Mouse (Mus musculus) heart, embryonic 10.5 days (tissue): ENCODE measurements at regions not wholly inside any gene's neighbourhood (a gene's known extent, or its start where the extent isn't known, plus 50 kb on each side); places are given as distances from the start of the nearest gene placed in this dataset.
A peak's percentile ranks its signal among the peaks of the same experiment; 100 is the strongest.
"Not testable (repeated sequence)": the region's sequence is repeated elsewhere in the genome, so short reads cannot be mapped to it uniquely, and the experiment has no call there.

Experiments used
- DNase-seq: peaks from one replicate; pipeline ENCODE4 v3.0.0-alpha.2; 2017; ENCODE audit warnings: low spot score
- H3K27ac ChIP-seq: fragments of 300-500 bp; sonication (generic); 2 replicates; pipeline ENCODE4 v1.5.1; 2016; ENCODE audit warnings: mild to moderate bottlenecking
- H3K27me3 ChIP-seq: fragments of 300-500 bp; sonication (generic); 2 replicates; pipeline ENCODE4 v1.6.1; 2016; ENCODE audit warnings: mild to moderate bottlenecking; ENCODE audit not compliant: poor library complexity, insufficient read depth, severe bottlenecking
- H3K36me3 ChIP-seq: fragments of 300-500 bp; sonication (generic); 2 replicates; pipeline ENCODE4 v1.6.1; 2016; ENCODE audit warnings: mild to moderate bottlenecking, moderate library complexity
- H3K4me1 ChIP-seq: fragments of 300-500 bp; sonication (generic); 2 replicates; pipeline ENCODE4 v1.6.1; 2016; ENCODE audit warnings: mild to moderate bottlenecking
- H3K4me3 ChIP-seq: fragments of 300-500 bp; sonication (generic); 2 replicates; pipeline ENCODE4 v1.5.1; 2016; ENCODE audit warnings: mild to moderate bottlenecking, moderate library complexity
- H3K9me3 ChIP-seq: fragments of 300-500 bp; sonication (generic); 2 replicates; pipeline ENCODE4 v1.6.1; 2016; ENCODE audit warnings: mild to moderate bottlenecking, moderate library complexity
- WGBS: fragments of 180-500 bp; shearing (Covaris S2); methylation state at CpG from one replicate; pipeline ENCODE4 v1.1.7; 2016; 5-methylcytosine and 5-hydroxymethylcytosine counted together

GRCm38 (mm10) chr10:119087071-119087665, 152.7 kb downstream of the Cand1 start:
- H3K4me1 ChIP-seq: peaks cover 11% of the 10 kb centered on the region
- no peaks in the 10 kb centered on the region for H3K9me3 ChIP-seq
- H3K36me3 ChIP-seq: no peaks in the 10 kb centered on the region
- H3K27ac ChIP-seq: peak overlapping the region; percentile 62; the same call in 1 of the 2 replicates
- no peak for DNase-seq
- WGBS: 78% methylated on average over 5 of the region's 5 CpGs
- H3K4me3 ChIP-seq: no peak overlapping the region
- H3K27me3 ChIP-seq: no peaks in the 10 kb centered on the region

GRCm38 (mm10) chr10:119086450-119086849, 153.4 kb downstream of the Cand1 start:
- Histone ChIP-seq H3K4me1 (peaks cover 11% of the 10 kb centered on the region), H3K4me3 (no peak overlapping the region), H3K9me3 (no peaks in the 10 kb centered on the region), H3K27ac (peak overlapping the region; percentile 62; the same call in 1 of the 2 replicates), H3K36me3 (no peaks in the 10 kb centered on the region), H3K27me3 (no peaks in the 10 kb centered on the region)
- peak; percentile 89 for DNase-seq
- 12% methylated on average over 5 of the region's 5 CpGs for WGBS

GRCm38 (mm10) chr10:119083431-119083830, 156.4 kb downstream of the Cand1 start:
- no peak for DNase-seq
- Histone ChIP-seq H3K4me3 (no peak overlapping the region), H3K27me3 (no peaks in the 10 kb centered on the region), H3K4me1 (peaks cover 26% of the 10 kb centered on the region), H3K36me3 (no peaks in the 10 kb centered on the region), H3K27ac (no peak overlapping the region), H3K9me3 (no peaks in the 10 kb centered on the region)
- 76% methylated on average over 4 of the region's 4 CpGs for WGBS

- Histone ChIP-seq H3K27ac (no peak overlapping the region), H3K36me3 (no peaks in the 10 kb centered on the region), H3K9me3 (no peaks in the 10 kb centered on the region), H3K27me3 (no peaks in the 10 kb centered on the region), H3K4me1 (peaks cover 28% of the 10 kb centered on the region), H3K4me3 (no peak overlapping the region)
- WGBS: 85% methylated on average over 2 of the region's 2 CpGs
- DNase-seq: no peak
Measured at GRCm38 (mm10) chr10:119082861-119083260, 157.0 kb downstream of the Cand1 start.

- H3K27ac ChIP-seq, H3K36me3 ChIP-seq, H3K27me3 ChIP-seq, H3K4me3 ChIP-seq, DNase-seq, H3K9me3 ChIP-seq: not testable (repeated sequence)
- peaks cover 28% of the 10 kb centered on the region for H3K4me1 ChIP-seq
- WGBS: 67% methylated on average over 3 of the region's 3 CpGs
Measured at GRCm38 (mm10) chr10:119081766-119082165, 158.1 kb downstream of the Cand1 start.

- H3K4me1 ChIP-seq: peaks cover 40% of the 10 kb centered on the region
- H3K36me3 ChIP-seq: no peaks in the 10 kb centered on the region
- no peaks in the 10 kb centered on the region for H3K27me3 ChIP-seq
- peak overlapping the region; percentile 52 for H3K27ac ChIP-seq
- no peaks in the 10 kb centered on the region for H3K9me3 ChIP-seq
- WGBS: 26% methylated on average over 12 of the region's 12 CpGs
- no peak for DNase-seq
- no peak overlapping the region for H3K4me3 ChIP-seq
Measured at GRCm38 (mm10) chr10:119076100-119076566, 163.7 kb downstream of the Cand1 start.

- Histone ChIP-seq H3K27ac (0 out of 2 replicates have a peak overlapping the region, but pooled peaks have one; percentile 13), H3K4me1 (peaks cover 33% of the 10 kb centered on the region), H3K36me3 (no peaks in the 10 kb centered on the region), H3K4me3 (no peak overlapping the region), H3K9me3 (no peaks in the 10 kb centered on the region), H3K27me3 (no peaks in the 10 kb centered on the region)
- no peak for DNase-seq
- WGBS: 74% methylated on average over 15 of the region's 15 CpGs
Measured at GRCm38 (mm10) chr10:119074887-119075286, 165.0 kb downstream of the Cand1 start.

GRCm38 (mm10) chr10:119073991-119074390, 165.9 kb downstream of the Cand1 start:
- no peak overlapping the region for H3K4me3 ChIP-seq
- no peaks in the 10 kb centered on the region for H3K9me3 ChIP-seq
- H3K27me3 ChIP-seq: no peaks in the 10 kb centered on the region
- WGBS: 90% methylated on average over 3 of the region's 3 CpGs
- DNase-seq: peak; percentile 70
- H3K36me3 ChIP-seq: no peaks in the 10 kb centered on the region
- peaks cover 31% of the 10 kb centered on the region for H3K4me1 ChIP-seq
- H3K27ac ChIP-seq: no peak overlapping the region

- Histone ChIP-seq H3K27ac (no peak overlapping the region), H3K36me3 (no peaks in the 10 kb centered on the region), H3K9me3 (no peaks in the 10 kb centered on the region), H3K4me1 (peaks cover 8% of the 10 kb centered on the region), H3K27me3 (no peaks in the 10 kb centered on the region), H3K4me3 (no peak overlapping the region)
- 57% methylated on average over 11 of the region's 11 CpGs for WGBS
- peak; percentile 69 for DNase-seq
Measured at GRCm38 (mm10) chr10:119069410-119069809, 170.4 kb downstream of the Cand1 start.

GRCm38 (mm10) chr10:119067838-119068237, 172.0 kb downstream of the Cand1 start:
- H3K4me3 ChIP-seq: no peak overlapping the region
- no peak overlapping the region for H3K27ac ChIP-seq
- no peaks in the 10 kb centered on the region for H3K36me3 ChIP-seq
- no peaks in the 10 kb centered on the region for H3K27me3 ChIP-seq
- 82% methylated on average over 6 of the region's 6 CpGs for WGBS
- no peaks in the 10 kb centered on the region for H3K9me3 ChIP-seq
- H3K4me1 ChIP-seq: peaks cover 21% of the 10 kb centered on the region
- peak; percentile 66 for DNase-seq

GRCm38 (mm10) chr10:119067366-119067765, 172.5 kb downstream of the Cand1 start:
- DNase-seq: peak; percentile 70
- H3K27ac ChIP-seq: no peak overlapping the region

GRCm38 (mm10) chr10:119065974-119066373, 173.9 kb downstream of the Cand1 start:
- peak; percentile 86 for DNase-seq
- Histone ChIP-seq H3K27ac (peak overlapping the region; percentile 72; the same call in 1 of the 2 replicates), H3K4me1 (peaks cover 33% of the 10 kb centered on the region), H3K27me3 (no peaks in the 10 kb centered on the region), H3K4me3 (no peak overlapping the region), H3K9me3 (no peaks in the 10 kb centered on the region), H3K36me3 (no peaks in the 10 kb centered on the region)
- 23% methylated on average over 8 of the region's 8 CpGs for WGBS

More at GRCm38 (mm10) chr10:119067366-119067765, 172.5 kb downstream of the Cand1 start:
- 90% methylated on average over 8 of the region's 8 CpGs for WGBS
- H3K4me3 ChIP-seq: no peak overlapping the region
- H3K36me3 ChIP-seq: no peaks in the 10 kb centered on the region
- H3K9me3 ChIP-seq: no peaks in the 10 kb centered on the region
- H3K27me3 ChIP-seq: no peaks in the 10 kb centered on the region
- H3K4me1 ChIP-seq: peaks cover 24% of the 10 kb centered on the region

GRCm38 (mm10) chr10:119065133-119065817, 174.6 kb downstream of the Cand1 start:
- H3K4me1 ChIP-seq: peaks cover 33% of the 10 kb centered on the region

More at GRCm38 (mm10) chr10:119065133-119065817, 174.6 kb downstream of the Cand1 start:
- 41% methylated on average over 23 of the region's 23 CpGs for WGBS
- no peaks in the 10 kb centered on the region for H3K9me3 ChIP-seq
- DNase-seq: peak; percentile 95
- no peaks in the 10 kb centered on the region for H3K36me3 ChIP-seq
- H3K27ac ChIP-seq: peak overlapping the region; percentile 72
- H3K4me3 ChIP-seq: no peak overlapping the region
- no peaks in the 10 kb centered on the region for H3K27me3 ChIP-seq
